ENCODE assay signal across 10 mouse cellular contexts in genomic region chr15:84351915-84352844, GRCm38 (mm10). TPM values are rescaled to one million over a fixed set of nuclear protein-coding genes. Genes with fewer than 3 reads are reported as not detected.
DNase-seq lines count a peak whose midpoint lies in the region; ATAC-seq lines count a peak whose summit lies in the region.
"Had no signal": no experiment of that assay in that cellular context is flagged by ENCODE, and none has a peak within 500 bp of the region (broad histone marks: within the 10 kb centered on the region; RNA-seq: fewer than 3 reads in every experiment).

No protein-coding gene starts in this region.

- no peaks in the 10 kb centered on the region for H3K36me3 ChIP-seq in hindbrain, embryonic 10.5 days
- no peaks in the 10 kb centered on the region for H3K36me3 ChIP-seq in hindbrain, embryonic 11.5 days (ENCODE audit: control insufficient read depth, insufficient read depth, low read length)
- no peaks in the 10 kb centered on the region for H3K36me3 ChIP-seq in embryonic facial prominence, embryonic 15.5 days
- no peaks in the 10 kb centered on the region for H3K36me3 ChIP-seq in intestine, embryonic 16.5 days (ENCODE audit: control insufficient read depth, insufficient read depth, low read length)
- H3K36me3 ChIP-seq in midbrain, embryonic 14.5 days (ENCODE audit: control insufficient read depth, insufficient read depth, low read length): no peaks in the 10 kb centered on the region
- no peaks in the 10 kb centered on the region for H3K36me3 ChIP-seq in kidney, embryonic 14.5 days (ENCODE audit: control insufficient read depth, insufficient read depth, low read length)

- peak overlapping the region; percentile 76 for H3K27ac ChIP-seq in hindbrain, embryonic 10.5 days
- no peak overlapping the region for H3K27ac ChIP-seq in hindbrain, embryonic 11.5 days (ENCODE audit: low read depth, low read length)
- H3K27ac ChIP-seq in embryonic facial prominence, embryonic 15.5 days (replicated peaks): peak overlapping the region; percentile 29; the same call in 1 of the 2 replicates
- H3K27ac ChIP-seq in intestine, embryonic 16.5 days (ENCODE audit: low read length): peak overlapping the region; percentile 35; the same call in 1 of the 2 replicates
- 0 out of 2 replicates have a peak overlapping the region, but pooled peaks have one; percentile 20 for H3K27ac ChIP-seq in midbrain, embryonic 14.5 days (replicated peaks; ENCODE audit: low read depth, low read length)
- no peak overlapping the region for H3K27ac ChIP-seq in kidney, embryonic 14.5 days (ENCODE audit: low read depth, low read length)

- peaks cover 38% of the 10 kb centered on the region for H3K4me1 ChIP-seq in hindbrain, embryonic 10.5 days (replicated peaks)
- no peaks in the 10 kb centered on the region; the same call in 1 of the 2 replicates for H3K4me1 ChIP-seq in hindbrain, embryonic 11.5 days (replicated peaks; ENCODE audit: control insufficient read depth, insufficient read depth, low read length)
- H3K4me1 ChIP-seq in embryonic facial prominence, embryonic 15.5 days: peaks cover 11% of the 10 kb centered on the region
- peaks cover 13% of the 10 kb centered on the region; the same call in 1 of the 2 replicates for H3K4me1 ChIP-seq in intestine, embryonic 16.5 days (ENCODE audit: control insufficient read depth, insufficient read depth, low read length)
- H3K4me1 ChIP-seq in midbrain, embryonic 14.5 days (ENCODE audit: control insufficient read depth, insufficient read depth, low read length): 0 out of 2 replicates have a peak, but pooled peaks cover 9% of the 10 kb centered on the region
- H3K4me1 ChIP-seq in kidney, embryonic 14.5 days (ENCODE audit: control insufficient read depth, insufficient read depth, low read length): peaks cover 11% of the 10 kb centered on the region; the same call in 1 of the 2 replicates

- ATAC-seq in hindbrain, embryonic 11.5 days (ENCODE audit: low FRiP score): no peak
- ATAC-seq in embryonic facial prominence, embryonic 15.5 days (ENCODE audit: insufficient number of reproducible peaks, low FRiP score, low TSS enrichment, low read depth): no peak
- ATAC-seq in intestine, embryonic 16.5 days: no peak
- ATAC-seq in midbrain, embryonic 14.5 days (ENCODE audit: low FRiP score, low TSS enrichment): no peak
- no peak for ATAC-seq in kidney, embryonic 14.5 days (ENCODE audit: low FRiP score, low TSS enrichment)
- ATAC-seq: CD4-positive, CD25-positive, alpha-beta regulatory T cell, adult 4 months had no signal

- H3K4me3 ChIP-seq in hindbrain, embryonic 10.5 days: no peak overlapping the region
- H3K4me3 ChIP-seq in hindbrain, embryonic 11.5 days (ENCODE audit: low read depth, low read length): no peak overlapping the region
- H3K4me3 ChIP-seq in embryonic facial prominence, embryonic 15.5 days (replicated peaks): no peak overlapping the region
- H3K4me3 ChIP-seq in intestine, embryonic 16.5 days (ENCODE audit: low read length): no peak overlapping the region
- H3K4me3 ChIP-seq in midbrain, embryonic 14.5 days (replicated peaks; ENCODE audit: low read depth, low read length): no peak overlapping the region
- H3K4me3 ChIP-seq in kidney, embryonic 14.5 days (ENCODE audit: low read length): no peak overlapping the region
- H3K4me3 ChIP-seq: erythroblast, embryonic 14.5 days had no signal

- 80% methylated on average over 21 of the region's 21 CpGs for WGBS in hindbrain, embryonic 10.5 days
- WGBS in hindbrain, embryonic 11.5 days: 72% methylated on average over 21 of the region's 21 CpGs
- WGBS in embryonic facial prominence, embryonic 15.5 days: 46% methylated on average over 21 of the region's 21 CpGs
- WGBS in intestine, embryonic 16.5 days: 59% methylated on average over 21 of the region's 21 CpGs
- 58% methylated on average over 21 of the region's 21 CpGs for WGBS in midbrain, embryonic 14.5 days
- WGBS in kidney, embryonic 14.5 days: 60% methylated on average over 21 of the region's 21 CpGs

- H3K9me3 ChIP-seq in hindbrain, embryonic 10.5 days: peaks cover 10% of the 10 kb centered on the region
- no peaks in the 10 kb centered on the region for H3K9me3 ChIP-seq in hindbrain, embryonic 11.5 days (ENCODE audit: control insufficient read depth, low read length)
- H3K9me3 ChIP-seq in embryonic facial prominence, embryonic 15.5 days (replicated peaks): no peaks in the 10 kb centered on the region
- no peaks in the 10 kb centered on the region for H3K9me3 ChIP-seq in intestine, embryonic 16.5 days (ENCODE audit: control insufficient read depth, low read length)
- 0 out of 2 replicates have a peak, but pooled peaks cover 4% of the 10 kb centered on the region for H3K9me3 ChIP-seq in midbrain, embryonic 14.5 days (ENCODE audit: control insufficient read depth, low read length)
- H3K9me3 ChIP-seq in kidney, embryonic 14.5 days (ENCODE audit: control insufficient read depth, low read length): no peaks in the 10 kb centered on the region; the same call in 1 of the 2 replicates

- H3K27me3 ChIP-seq in hindbrain, embryonic 10.5 days (ENCODE audit: insufficient read depth, poor library complexity, severe bottlenecking): no peaks in the 10 kb centered on the region
- no peaks in the 10 kb centered on the region for H3K27me3 ChIP-seq in hindbrain, embryonic 11.5 days (ENCODE audit: control insufficient read depth, insufficient read depth, low read length)
- H3K27me3 ChIP-seq in embryonic facial prominence, embryonic 15.5 days: no peaks in the 10 kb centered on the region
- no peaks in the 10 kb centered on the region for H3K27me3 ChIP-seq in intestine, embryonic 16.5 days (replicated peaks; ENCODE audit: control insufficient read depth, insufficient read depth, low read length)
- no peaks in the 10 kb centered on the region for H3K27me3 ChIP-seq in midbrain, embryonic 14.5 days (ENCODE audit: control insufficient read depth, insufficient read depth, low read length)
- no peaks in the 10 kb centered on the region for H3K27me3 ChIP-seq in kidney, embryonic 14.5 days (ENCODE audit: control insufficient read depth, insufficient read depth, low read length)

- no peak for DNase-seq in hindbrain, embryonic 10.5 days (ENCODE audit: low spot score)
- DNase-seq in hindbrain, embryonic 11.5 days (ENCODE audit: low spot score): no peak
- peak; percentile 40 for DNase-seq in midbrain, embryonic 14.5 days
- DNase-seq in spleen, postnatal 36 days (ENCODE audit: low spot score in 2 of 2): no peak
- no peak for DNase-seq in urinary bladder, postnatal 36 days (ENCODE audit: low spot score in 2 of 2)

- H3K9ac ChIP-seq in hindbrain, embryonic 11.5 days (ENCODE audit: low read depth, low read length): no peak overlapping the region
- no peak overlapping the region for H3K9ac ChIP-seq in embryonic facial prominence, embryonic 15.5 days
- H3K9ac ChIP-seq in intestine, embryonic 16.5 days (ENCODE audit: low read depth, low read length): 0 out of 2 replicates have a peak overlapping the region, but pooled peaks have one; percentile 3
- H3K9ac ChIP-seq in midbrain, embryonic 14.5 days (replicated peaks; ENCODE audit: low read length): no peak overlapping the region
- no peak overlapping the region for H3K9ac ChIP-seq in kidney, embryonic 14.5 days (ENCODE audit: low read depth, low read length)

- H3K4me2 ChIP-seq in hindbrain, embryonic 11.5 days (replicated peaks; ENCODE audit: low read depth, low read length): no peak overlapping the region
- no peak overlapping the region for H3K4me2 ChIP-seq in embryonic facial prominence, embryonic 15.5 days (replicated peaks)
- no peak overlapping the region for H3K4me2 ChIP-seq in intestine, embryonic 16.5 days (ENCODE audit: low read depth, low read length)
- H3K4me2 ChIP-seq in midbrain, embryonic 14.5 days (ENCODE audit: low read length): no peak overlapping the region
- no peak overlapping the region for H3K4me2 ChIP-seq in kidney, embryonic 14.5 days (replicated peaks; ENCODE audit: low read depth, low read length)

RNA-seq across cellular contexts. Expression of gene Parvg, which starts 28.4 kb away (rescaled TPM):
- polyA plus RNA-seq in hindbrain, embryonic 10.5 days (2016; fragmentation: Nextera tagmentation; extraction: Ambion mirVana): 1.1 TPM in 2 replicates
- 0.57 and 0.62 TPM in 2 replicates for polyA plus RNA-seq in hindbrain, embryonic 11.5 days (2014; fragmentation: Nextera tagmentation; extraction: Ambion mirVana)
- polyA plus RNA-seq in embryonic facial prominence, embryonic 15.5 days (2015; fragmentation: Nextera tagmentation; extraction: Ambion mirVana): 3.7 and 3.9 TPM in 2 replicates
- polyA plus RNA-seq in intestine, embryonic 16.5 days (2015; fragmentation: Nextera tagmentation; extraction: Ambion mirVana): 3.1 and 3.2 TPM in 2 replicates
- polyA plus RNA-seq in midbrain, embryonic 14.5 days (2014; fragmentation: Nextera tagmentation; extraction: Ambion mirVana): 0.72 TPM in 2 replicates
- 0.70 and 0.94 TPM in 2 replicates for polyA plus RNA-seq in kidney, embryonic 14.5 days (2014; fragmentation: Nextera tagmentation; extraction: Ambion mirVana)

Comparison
In these comparisons a context has a peak if more than half of its experiments do, and no peak if none do; other contexts are left out.
1. H3K27ac ChIP-seq: peak in hindbrain, embryonic 10.5 days (single experiment), embryonic facial prominence, embryonic 15.5 days (single experiment), intestine, embryonic 16.5 days (single experiment) and midbrain, embryonic 14.5 days (single experiment); none in hindbrain, embryonic 11.5 days (single experiment) and kidney, embryonic 14.5 days (single experiment).